Mouse (Mus musculus): Measurements from ENCODE around the gene Myocos. TPM values are rescaled to one million over a fixed set of nuclear protein-coding genes. Genes with fewer than 3 reads are reported as not detected.
"Not testable (repeated sequence)": the region's sequence is repeated elsewhere in the genome, so short reads cannot be mapped to it uniquely, and the experiment has no call there.

The Myocos gene
- polyA plus RNA-seq, 1 experiment from 2014 or later = not detected

DNA sequence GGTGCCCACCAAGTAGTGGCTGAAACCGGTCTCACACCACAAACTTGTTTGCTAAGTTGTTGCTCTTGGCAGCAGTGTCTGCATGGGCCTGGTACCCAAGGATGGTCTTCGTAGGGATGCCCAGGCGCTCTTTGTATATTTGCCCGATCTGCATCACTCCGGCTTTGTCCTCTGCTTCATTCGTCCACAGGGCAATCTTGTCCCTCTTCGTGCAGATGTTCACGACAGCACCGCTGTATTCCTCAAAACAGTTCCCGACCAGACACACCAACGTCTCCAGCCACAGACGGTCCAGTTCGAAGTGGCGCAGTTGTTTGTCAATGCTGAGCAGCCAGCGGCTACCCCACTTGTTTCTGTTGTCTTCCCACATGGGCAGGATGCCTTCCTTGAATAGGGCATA is 29.7 kb downstream of the Myocos start:
- not testable (repeated sequence) for H3K36me3 ChIP-seq (ENCODE audit: control insufficient read depth, insufficient read depth, low read length); H3K4me2 ChIP-seq (ENCODE audit: low read length); H3K27ac ChIP-seq (ENCODE audit: low read depth); H3K9me3 ChIP-seq (ENCODE audit: control insufficient read depth, low read length); H3K27me3 ChIP-seq (replicated peaks; ENCODE audit: control insufficient read depth, insufficient read depth, low read length); H3K9ac ChIP-seq (ENCODE audit: low read length); H3K4me1 ChIP-seq (replicated peaks; ENCODE audit: control insufficient read depth, insufficient read depth, low read length); DNase-seq (ENCODE audit: low spot score); H3K4me3 ChIP-seq (ENCODE audit: low read depth, low read length); ATAC-seq (replicated peaks; ENCODE audit: low FRiP score, low TSS enrichment, low read depth)
- 94% methylated on average over 15 of the region's 15 CpGs for WGBS

DNA sequence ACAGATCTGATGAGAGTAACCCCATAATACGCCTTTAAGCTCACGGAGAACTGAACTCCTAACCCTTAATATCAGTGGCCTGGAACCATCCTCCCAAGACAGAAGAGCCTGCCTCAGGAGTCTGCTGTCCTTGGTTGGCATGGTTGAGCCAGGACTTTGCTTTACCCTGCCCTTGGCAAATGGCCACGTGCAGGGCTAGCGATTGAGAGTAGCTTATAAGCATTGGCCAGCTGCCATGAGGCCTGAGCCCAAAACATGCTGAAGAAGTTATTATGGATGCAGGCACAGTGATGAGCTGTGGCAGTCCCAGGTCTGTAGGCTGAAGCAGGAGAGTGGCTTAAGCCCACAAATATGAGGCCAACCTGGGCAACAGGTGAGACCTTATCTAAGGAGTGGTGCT is 30.2 kb downstream of the Myocos start:
- H3K9ac ChIP-seq (ENCODE audit: low read length); H3K27me3 ChIP-seq (replicated peaks; ENCODE audit: control insufficient read depth, insufficient read depth, low read length); H3K4me3 ChIP-seq (ENCODE audit: low read depth, low read length); H3K36me3 ChIP-seq (ENCODE audit: control insufficient read depth, insufficient read depth, low read length); H3K27ac ChIP-seq (ENCODE audit: low read depth); H3K4me1 ChIP-seq (replicated peaks; ENCODE audit: control insufficient read depth, insufficient read depth, low read length); ATAC-seq (replicated peaks; ENCODE audit: low FRiP score, low TSS enrichment, low read depth); H3K4me2 ChIP-seq (ENCODE audit: low read length); H3K9me3 ChIP-seq (ENCODE audit: control insufficient read depth, low read length); DNase-seq (ENCODE audit: low spot score): not testable (repeated sequence)
- WGBS = 83% methylated on average over 4 of the region's 4 CpGs

DNA sequence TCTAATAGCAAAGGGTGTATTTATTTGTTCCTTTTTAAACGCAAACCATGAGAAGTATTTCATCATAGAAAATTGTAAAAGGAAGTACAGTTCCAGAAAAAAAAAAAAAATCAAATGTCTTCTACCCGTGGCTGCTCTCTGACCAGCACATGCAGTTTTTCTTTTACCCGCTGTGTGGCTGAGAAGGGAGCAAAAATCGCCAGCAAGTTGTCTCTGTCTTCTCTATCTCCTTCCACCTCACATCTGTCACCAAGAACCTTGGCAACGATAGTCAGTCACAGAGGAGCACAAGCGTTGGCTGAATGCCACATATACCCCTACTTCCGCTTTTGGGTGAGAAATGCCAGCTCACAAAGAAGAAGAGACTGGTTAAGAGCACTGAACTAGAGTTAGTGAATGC is 32.8 kb downstream of the Myocos start:
- 55% methylated on average over 7 of the region's 7 CpGs for WGBS
- no peak for DNase-seq (ENCODE audit: low spot score)

DNA sequence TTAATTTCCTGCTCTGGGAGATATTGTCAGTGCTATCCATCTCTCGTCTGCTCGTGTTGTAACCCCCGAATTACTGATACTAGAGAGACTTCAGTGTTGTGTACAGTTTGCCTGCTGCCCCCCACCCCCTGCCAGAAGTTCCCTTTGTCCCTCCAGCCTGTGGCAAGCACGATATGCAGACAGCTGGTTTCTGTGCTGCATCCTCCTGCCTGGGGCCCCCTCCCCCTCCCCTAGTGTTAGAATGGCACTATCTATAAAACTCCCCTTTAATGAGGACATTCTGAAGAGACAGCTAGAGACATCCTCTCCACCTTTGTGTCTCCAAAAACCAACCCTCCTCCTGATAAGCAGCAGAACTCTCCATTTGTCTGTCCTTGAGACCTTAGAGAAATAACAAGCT is 34.1 kb downstream of the Myocos start:
- Histone ChIP-seq H3K4me3 (ENCODE audit: low read depth, low read length) (no peak overlapping the region), H3K27ac (ENCODE audit: low read depth) (no peak overlapping the region), H3K9ac (ENCODE audit: low read length) (no peak overlapping the region), H3K36me3 (ENCODE audit: control insufficient read depth, insufficient read depth, low read length) (no peaks in the 10 kb centered on the region), H3K4me1 (replicated peaks; ENCODE audit: control insufficient read depth, insufficient read depth, low read length) (peaks cover 8% of the 10 kb centered on the region; the same call in 1 of the 2 replicates), H3K9me3 (ENCODE audit: control insufficient read depth, low read length) (no peaks in the 10 kb centered on the region), H3K27me3 (replicated peaks; ENCODE audit: control insufficient read depth, insufficient read depth, low read length) (no peaks in the 10 kb centered on the region), H3K4me2 (ENCODE audit: low read length) (no peak overlapping the region)
- ATAC-seq (replicated peaks; ENCODE audit: low FRiP score, low TSS enrichment, low read depth) = no peak
- no peak for DNase-seq (ENCODE audit: low spot score)
- WGBS = 19% methylated on average over 4 of the region's 4 CpGs

More for the DNA sequence above, 32.8 kb downstream of the Myocos start:
- H3K27ac ChIP-seq (ENCODE audit: low read depth) = no peak overlapping the region
- peaks cover 8% of the 10 kb centered on the region; the same call in 1 of the 2 replicates for H3K4me1 ChIP-seq (replicated peaks; ENCODE audit: control insufficient read depth, insufficient read depth, low read length)
- no peak for ATAC-seq (replicated peaks; ENCODE audit: low FRiP score, low TSS enrichment, low read depth)
- H3K4me2 ChIP-seq (ENCODE audit: low read length) = no peak overlapping the region
- no peaks in the 10 kb centered on the region for H3K9me3 ChIP-seq (ENCODE audit: control insufficient read depth, low read length)
- H3K9ac ChIP-seq (ENCODE audit: low read length) = no peak overlapping the region
- H3K36me3 ChIP-seq (ENCODE audit: control insufficient read depth, insufficient read depth, low read length) = no peaks in the 10 kb centered on the region
- H3K27me3 ChIP-seq (replicated peaks; ENCODE audit: control insufficient read depth, insufficient read depth, low read length) = no peaks in the 10 kb centered on the region
- H3K4me3 ChIP-seq (ENCODE audit: low read depth, low read length) = no peak overlapping the region

DNA sequence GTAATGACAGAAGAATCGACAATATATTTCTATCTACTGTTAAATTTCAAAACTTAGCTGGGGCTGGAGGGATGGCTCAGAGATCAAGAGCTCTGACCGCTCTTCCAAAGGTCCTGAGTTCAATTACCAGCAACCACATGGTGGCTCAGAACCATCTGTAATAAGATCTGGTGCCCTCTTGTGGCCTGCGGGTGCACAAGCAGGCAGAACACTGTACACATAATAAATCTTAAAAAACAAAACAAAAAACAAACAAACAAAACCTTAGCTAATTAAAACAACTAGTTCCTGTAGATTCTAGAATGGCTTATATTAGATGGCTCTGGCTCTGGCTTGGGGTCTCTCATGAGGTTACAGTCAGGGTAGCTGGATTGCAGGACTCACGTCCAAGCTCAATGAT is 37.5 kb downstream of the Myocos start:
- WGBS = 63% methylated on average over 4 of the region's 4 CpGs
- DNase-seq (ENCODE audit: low spot score) = no peak

DNA sequence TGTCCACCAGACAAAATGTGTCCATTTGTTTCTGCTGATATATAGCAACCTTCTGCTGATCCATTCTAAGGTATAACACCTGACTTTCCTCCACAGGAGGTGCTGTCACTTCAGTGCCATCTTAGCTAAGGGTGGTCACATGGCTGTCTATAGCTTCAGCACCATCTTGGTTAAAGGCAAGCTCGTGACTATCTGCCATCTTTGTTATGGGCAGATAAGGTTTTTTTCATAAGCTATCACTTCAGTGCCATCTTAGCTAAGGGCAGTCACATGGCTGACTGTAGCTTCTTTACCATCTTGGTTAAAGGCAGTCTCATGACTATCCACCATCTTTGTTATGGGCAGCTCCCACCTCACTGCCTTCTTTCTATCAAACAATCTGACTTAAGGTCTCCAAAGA is 42.5 kb downstream of the Myocos start:
- H3K9me3 ChIP-seq (ENCODE audit: control insufficient read depth, low read length) = no peaks in the 10 kb centered on the region
- ATAC-seq (replicated peaks; ENCODE audit: low FRiP score, low TSS enrichment, low read depth) (no peak), DNase-seq (ENCODE audit: low spot score) (no peak)
- no peak overlapping the region for H3K27ac ChIP-seq (ENCODE audit: low read depth)
- no peak overlapping the region for H3K4me2 ChIP-seq (ENCODE audit: low read length)
- H3K27me3 ChIP-seq (replicated peaks; ENCODE audit: control insufficient read depth, insufficient read depth, low read length) = no peaks in the 10 kb centered on the region
- WGBS = 73% methylated on average over 1 of the region's 1 CpGs
- no peaks in the 10 kb centered on the region for H3K4me1 ChIP-seq (replicated peaks; ENCODE audit: control insufficient read depth, insufficient read depth, low read length)
- H3K36me3 ChIP-seq (ENCODE audit: control insufficient read depth, insufficient read depth, low read length) = no peaks in the 10 kb centered on the region
- no peak overlapping the region for H3K4me3 ChIP-seq (ENCODE audit: low read depth, low read length)
- H3K9ac ChIP-seq (ENCODE audit: low read length) = no peak overlapping the region

More for the DNA sequence above, 37.5 kb downstream of the Myocos start:
- Histone ChIP-seq H3K9me3 (ENCODE audit: control insufficient read depth, low read length) (no peaks in the 10 kb centered on the region), H3K27me3 (replicated peaks; ENCODE audit: control insufficient read depth, insufficient read depth, low read length) (no peaks in the 10 kb centered on the region), H3K9ac (ENCODE audit: low read length) (no peak overlapping the region), H3K27ac (ENCODE audit: low read depth) (no peak overlapping the region), H3K4me1 (replicated peaks; ENCODE audit: control insufficient read depth, insufficient read depth, low read length) (peaks cover 8% of the 10 kb centered on the region; the same call in 1 of the 2 replicates), H3K4me2 (ENCODE audit: low read length) (no peak overlapping the region), H3K36me3 (ENCODE audit: control insufficient read depth, insufficient read depth, low read length) (no peaks in the 10 kb centered on the region), H3K4me3 (ENCODE audit: low read depth, low read length) (no peak overlapping the region)
- no peak for ATAC-seq (replicated peaks; ENCODE audit: low FRiP score, low TSS enrichment, low read depth)

DNA sequence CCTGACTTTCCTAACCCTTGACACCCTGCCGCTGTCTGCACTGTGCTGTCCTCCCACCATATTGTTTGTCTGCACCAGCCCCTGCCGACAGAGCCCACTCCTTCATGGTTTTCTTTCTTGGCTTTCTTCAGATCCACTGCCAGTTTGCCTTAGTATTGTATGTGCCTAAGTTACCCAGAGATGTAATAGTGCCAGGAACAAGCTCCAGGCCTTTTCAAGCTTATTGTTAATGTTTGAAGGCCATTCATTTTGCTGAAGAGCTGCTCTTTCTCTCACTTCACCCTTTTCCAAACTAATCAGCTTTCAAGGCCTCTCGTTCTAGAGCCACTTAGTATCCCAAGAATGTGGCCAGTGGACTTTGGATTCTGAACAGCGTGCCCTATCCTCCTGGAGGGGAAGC is 46.8 kb downstream of the Myocos start:
- ATAC-seq (replicated peaks; ENCODE audit: low FRiP score, low TSS enrichment, low read depth) (no peak), DNase-seq (ENCODE audit: low spot score) (no peak)
- Histone ChIP-seq H3K4me3 (ENCODE audit: low read depth, low read length) (no peak overlapping the region), H3K4me2 (ENCODE audit: low read length) (no peak overlapping the region), H3K27ac (ENCODE audit: low read depth) (no peak overlapping the region), H3K36me3 (ENCODE audit: control insufficient read depth, insufficient read depth, low read length) (no peaks in the 10 kb centered on the region), H3K27me3 (replicated peaks; ENCODE audit: control insufficient read depth, insufficient read depth, low read length) (no peaks in the 10 kb centered on the region), H3K4me1 (replicated peaks; ENCODE audit: control insufficient read depth, insufficient read depth, low read length) (no peaks in the 10 kb centered on the region), H3K9ac (ENCODE audit: low read length) (no peak overlapping the region), H3K9me3 (ENCODE audit: control insufficient read depth, low read length) (no peaks in the 10 kb centered on the region)
- 72% methylated on average over 4 of the region's 4 CpGs for WGBS

DNA sequence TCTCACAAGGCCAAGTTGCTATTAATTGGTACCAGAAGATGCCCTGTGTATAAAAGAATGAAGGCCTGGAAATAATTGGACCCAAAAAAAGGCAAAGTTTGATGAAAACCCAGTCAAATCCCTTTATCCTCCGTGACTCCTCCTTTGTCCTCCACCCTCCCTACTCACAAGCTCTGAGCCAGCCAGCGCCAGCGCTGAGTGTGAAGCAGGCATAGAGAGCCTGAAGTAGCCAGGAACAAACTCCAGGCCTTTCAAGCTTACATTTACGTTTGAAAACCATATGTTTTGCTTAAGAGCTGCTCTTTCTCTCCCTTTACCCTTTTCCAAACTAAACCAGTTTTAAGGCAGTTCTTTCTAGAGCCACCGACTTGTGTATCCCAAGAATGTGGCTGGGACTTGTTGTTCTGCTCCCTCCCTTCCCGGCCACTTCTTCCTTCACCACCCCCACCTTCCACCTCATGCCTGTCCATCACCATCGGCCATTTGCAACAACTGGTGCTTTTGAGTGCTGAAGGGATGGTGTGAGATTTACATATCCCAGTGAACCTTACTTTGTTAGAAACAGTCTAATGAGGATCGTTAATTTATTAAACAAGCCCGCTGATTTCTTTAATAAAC is 48.3 kb downstream of the Myocos start:
- Histone ChIP-seq H3K4me1 (replicated peaks; ENCODE audit: control insufficient read depth, insufficient read depth, low read length) (no peaks in the 10 kb centered on the region), H3K27me3 (replicated peaks; ENCODE audit: control insufficient read depth, insufficient read depth, low read length) (no peaks in the 10 kb centered on the region), H3K4me2 (ENCODE audit: low read length) (no peak overlapping the region), H3K36me3 (ENCODE audit: control insufficient read depth, insufficient read depth, low read length) (no peaks in the 10 kb centered on the region), H3K9ac (ENCODE audit: low read length) (no peak overlapping the region), H3K9me3 (ENCODE audit: control insufficient read depth, low read length) (no peaks in the 10 kb centered on the region), H3K27ac (ENCODE audit: low read depth) (no peak overlapping the region), H3K4me3 (ENCODE audit: low read depth, low read length) (no peak overlapping the region)
- ATAC-seq (replicated peaks; ENCODE audit: low FRiP score, low TSS enrichment, low read depth) (no peak), DNase-seq (ENCODE audit: low spot score) (no peak)
- 44% methylated on average over 9 of the region's 9 CpGs for WGBS

DNA sequence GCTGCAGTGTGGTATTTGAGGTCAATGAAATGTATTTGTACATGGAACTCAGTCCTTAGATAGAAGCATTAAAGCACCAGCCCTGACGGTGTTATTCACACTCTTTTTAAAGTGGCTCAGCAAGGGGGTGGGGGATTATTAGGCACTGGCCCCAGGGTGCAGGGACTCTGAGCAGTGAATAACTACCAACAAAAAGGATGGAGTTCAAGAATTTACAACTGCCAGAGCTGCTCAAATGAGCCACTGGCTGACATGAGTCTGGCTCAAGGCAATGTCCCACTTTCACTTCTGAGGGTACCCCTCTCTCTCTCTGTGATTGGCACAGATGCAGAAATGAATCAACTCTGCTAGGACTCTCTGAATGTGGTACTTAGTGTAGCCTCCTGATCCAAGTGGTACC is 49.9 kb downstream of the Myocos start:
- DNase-seq (ENCODE audit: low spot score) (no peak), ATAC-seq (replicated peaks; ENCODE audit: low FRiP score, low TSS enrichment, low read depth) (no peak)
- H3K9ac ChIP-seq (ENCODE audit: low read length) = no peak overlapping the region
- H3K4me3 ChIP-seq (ENCODE audit: low read depth, low read length) = no peak overlapping the region
- H3K27ac ChIP-seq (ENCODE audit: low read depth) = no peak overlapping the region
- H3K4me2 ChIP-seq (ENCODE audit: low read length) = no peak overlapping the region
- no peaks in the 10 kb centered on the region for H3K4me1 ChIP-seq (replicated peaks; ENCODE audit: control insufficient read depth, insufficient read depth, low read length)
- no peaks in the 10 kb centered on the region for H3K36me3 ChIP-seq (ENCODE audit: control insufficient read depth, insufficient read depth, low read length)
- 32% methylated on average over 1 of the region's 1 CpGs for WGBS
- no peaks in the 10 kb centered on the region for H3K9me3 ChIP-seq (ENCODE audit: control insufficient read depth, low read length)
- H3K27me3 ChIP-seq (replicated peaks; ENCODE audit: control insufficient read depth, insufficient read depth, low read length) = no peaks in the 10 kb centered on the region
